Mouse (Mus musculus) spleen, postnatal 0 days (tissue): ENCODE results near the gene Zbtb8a. TPM values are rescaled to one million over a fixed set of nuclear protein-coding genes. Genes with fewer than 3 reads are reported as not detected.

Experiments used
- polyA plus RNA-seq: library from polyadenylated mRNA; unstranded; fragments of >200 nt; fragmentation: Nextera tagmentation; extraction: Ambion mirVana; gene quantifications from 2 replicates; pipeline ENCODE4 v1.2.1, GENCODE M21; 2015

Zbtb8a gene
- polyA plus RNA-seq, result 7.3 and 8.1 TPM in 2 replicates

DNA sequence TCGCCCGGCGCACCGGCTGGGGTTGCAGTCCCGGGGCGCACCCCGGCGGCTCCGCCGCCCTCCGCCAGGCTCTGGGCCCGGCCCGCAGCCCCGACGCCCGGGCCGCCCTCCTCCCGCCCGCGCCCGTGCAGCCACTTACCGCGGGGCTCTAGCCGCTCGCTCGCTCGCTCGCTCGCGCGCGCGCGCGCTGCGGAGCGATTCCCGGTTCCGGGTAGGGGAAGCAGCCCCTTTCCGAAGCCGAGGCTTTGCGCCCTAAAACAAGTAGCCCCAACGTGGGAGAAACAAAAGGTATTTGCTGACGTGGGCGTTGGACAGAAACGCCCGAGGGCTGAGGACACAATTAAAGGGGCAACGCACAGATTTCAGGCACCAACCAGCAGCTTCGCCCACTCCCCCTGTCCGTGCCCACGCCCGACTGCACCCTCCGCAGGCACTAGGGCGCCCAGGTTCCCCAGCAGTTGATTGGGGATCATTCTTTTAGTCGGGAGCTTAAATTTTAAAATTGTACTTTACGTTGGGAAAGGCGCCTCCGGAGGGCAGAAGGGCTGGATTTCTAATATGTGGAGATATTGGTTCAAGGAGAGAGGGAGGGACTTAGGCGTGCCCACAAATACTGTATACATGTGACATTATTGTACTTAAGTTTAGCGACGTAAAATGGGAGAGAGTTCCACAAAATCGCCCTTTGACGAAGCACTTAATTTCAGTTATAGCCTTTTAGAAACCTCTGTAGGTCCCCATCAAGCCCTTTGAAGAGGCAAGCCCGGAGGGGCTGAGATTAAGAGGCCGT lies at the start of gene Zbtb8a:
Gene Zbtb8a, minus strand, starts transcription at position 516 of the 790 bp plus-strand sequence.

DNA sequence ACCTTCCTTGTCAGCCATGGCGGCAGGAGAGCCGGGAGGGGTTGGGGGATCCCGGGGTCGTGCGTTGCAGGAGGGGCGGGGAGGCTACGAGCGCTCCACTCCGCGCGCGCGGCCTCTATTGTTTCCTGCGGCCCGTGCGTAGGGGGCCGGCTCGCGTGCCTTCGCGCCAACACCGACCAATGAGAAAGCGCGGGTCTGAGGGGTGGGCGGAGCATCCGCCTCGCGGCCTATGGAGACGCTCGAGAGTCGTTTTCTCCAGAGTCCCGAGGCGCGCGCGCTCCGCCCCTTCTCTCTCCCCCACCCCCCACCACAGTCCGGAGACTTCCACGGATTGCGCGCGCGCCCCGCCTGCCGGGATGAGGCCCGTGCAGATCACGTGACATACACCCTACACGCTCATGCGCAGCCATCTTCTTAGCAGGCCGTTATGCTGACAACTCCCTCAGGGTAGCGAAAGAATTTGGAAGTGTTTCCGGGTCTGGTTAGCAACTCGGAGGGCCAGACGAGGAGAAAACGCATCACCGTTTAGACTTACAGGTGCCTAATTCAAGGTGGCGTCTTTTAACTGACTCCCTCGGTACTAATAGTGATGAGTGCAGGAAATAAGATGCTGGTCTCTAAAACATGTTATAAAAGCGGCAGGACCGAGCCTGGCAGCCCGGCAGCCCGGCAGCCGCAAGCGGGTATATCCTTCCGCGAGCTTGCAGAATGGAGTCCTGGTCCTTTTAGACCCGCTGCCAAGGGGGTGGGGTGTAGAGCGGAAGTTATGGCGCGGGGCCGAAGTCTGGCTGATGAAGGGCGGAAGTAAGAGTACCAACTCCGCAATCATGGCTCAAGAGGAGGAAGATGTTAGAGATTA lies 42.5 kb downstream of the Zbtb8a start, which contains the start of the genes Rbbp4 and Zbtb8os:
Gene Rbbp4, minus strand, starts transcription at position 155 of the 859 bp plus-strand sequence.
Gene Zbtb8os, plus strand, starts transcription at position 480 of the 859 bp plus-strand sequence.

Other genes starting within 250 kb of the Zbtb8a start
- 1.8 and 2.9 TPM in 2 replicates for gene Fndc5, start 241.1 kb downstream of the Zbtb8a start, polyA plus RNA-seq
- gene S100pbp, start 188.4 kb downstream of the Zbtb8a start, polyA plus RNA-seq, result 7.4 and 8.1 TPM in 2 replicates
- 39.8 and 39.9 TPM in 2 replicates for gene Yars, start 188.4 kb downstream of the Zbtb8a start, polyA plus RNA-seq
- gene C77080, start 116.7 kb downstream of the Zbtb8a start, polyA plus RNA-seq, result 0.59 and 0.96 TPM in 2 replicates
- gene Sync, start 90.5 kb downstream of the Zbtb8a start, polyA plus RNA-seq, result 0.78 and 0.84 TPM in 2 replicates
- 313 and 348 TPM in 2 replicates for gene Rbbp4, start 42.7 kb downstream of the Zbtb8a start, polyA plus RNA-seq
- 31.7 and 32.9 TPM in 2 replicates for gene Zbtb8os, start 42.4 kb downstream of the Zbtb8a start, polyA plus RNA-seq
- gene Zbtb8b, start 62.7 kb upstream of the Zbtb8a start, polyA plus RNA-seq, result 0.26 and 0.28 TPM in 2 replicates
- 63.6 and 67.3 TPM in 2 replicates for gene Bsdc1, start 83.5 kb upstream of the Zbtb8a start, polyA plus RNA-seq
- gene Tssk3, start 112.9 kb upstream of the Zbtb8a start, polyA plus RNA-seq, result 0.10 TPM in 1 of 2 replicates, not detected in the other
- gene Fam229a, start 113.1 kb upstream of the Zbtb8a start, polyA plus RNA-seq, result 0.74 and 0.83 TPM in 2 replicates
- gene Marcksl1, start 135.5 kb upstream of the Zbtb8a start, polyA plus RNA-seq, result 93.7 and 116 TPM in 2 replicates
- gene Hdac1, start 164.6 kb upstream of the Zbtb8a start, polyA plus RNA-seq, result 127 and 132 TPM in 2 replicates
- gene Lck, start 195.5 kb upstream of the Zbtb8a start, polyA plus RNA-seq, result 7.3 and 7.8 TPM in 2 replicates
- gene Fam167b, start 200.4 kb upstream of the Zbtb8a start, polyA plus RNA-seq, result 11.2 and 17.2 TPM in 2 replicates
- 233 and 235 TPM in 2 replicates for gene Eif3i, start 222.5 kb upstream of the Zbtb8a start, polyA plus RNA-seq
- 185 and 186 TPM in 2 replicates for gene Tmem234, start 222.6 kb upstream of the Zbtb8a start, polyA plus RNA-seq
- gene Dcdc2b, start 236.1 kb upstream of the Zbtb8a start, polyA plus RNA-seq, result 0.81 and 1.3 TPM in 2 replicates
- 15.1 and 15.3 TPM in 2 replicates for gene Iqcc, start 241.0 kb upstream of the Zbtb8a start, polyA plus RNA-seq
- gene Ccdc28b, start 245.8 kb upstream of the Zbtb8a start, polyA plus RNA-seq, result 36.7 and 45.7 TPM in 2 replicates